Mouse (Mus musculus) spleen, embryonic (tissue): ENCODE data around the gene Wdr90.

Experiments used
- CTCF ChIA-PET: fragments of 350-600 bp; sonication (Branson Sonifier 250); formaldehyde crosslinking; loops from one replicate; lab custom pipeline; 2022; lab: Charles Lee

Gene Wdr90

DNA sequence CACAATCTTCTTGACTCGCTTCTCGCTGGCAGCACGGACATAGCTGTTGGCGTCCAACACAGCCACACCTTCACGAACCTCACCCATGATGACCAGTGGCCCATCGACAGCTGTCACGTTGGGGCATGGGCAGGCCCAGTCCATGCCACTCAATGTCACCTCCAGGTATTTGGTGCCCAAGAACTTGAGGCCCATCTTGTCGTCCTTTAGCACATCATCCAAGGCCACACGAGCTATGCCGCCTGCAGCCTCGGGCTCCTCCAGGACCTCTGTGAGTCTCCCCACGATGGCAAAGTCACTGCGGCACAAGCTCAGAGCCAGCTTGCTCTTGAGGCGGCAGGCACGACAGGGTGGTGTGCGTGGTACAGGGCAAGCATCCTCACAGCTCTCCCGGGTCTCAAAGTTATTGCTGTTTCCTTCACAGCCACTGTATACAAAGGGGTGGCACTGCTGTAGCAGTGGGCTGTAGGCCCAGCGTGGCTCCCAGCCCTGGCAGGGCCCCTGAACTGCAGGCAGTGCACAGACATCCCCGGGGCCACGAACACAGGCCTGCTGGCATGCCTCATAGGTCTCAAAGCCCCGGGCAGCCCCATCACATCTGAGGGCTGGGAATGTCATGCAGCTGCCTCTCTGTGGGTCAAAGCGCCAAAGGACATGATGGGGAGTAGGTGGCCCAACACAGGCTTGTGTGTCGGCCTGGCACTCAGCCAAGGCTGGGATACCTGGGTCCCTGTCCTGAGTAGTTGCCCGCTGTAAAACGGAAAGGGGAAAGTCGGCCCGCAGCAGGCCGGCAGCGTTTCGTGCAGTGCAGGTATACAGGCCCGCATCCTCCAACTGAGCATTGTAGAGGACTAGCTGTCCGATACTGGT is 16.7 kb upstream of the Wdr90 start:
- CTCF ChIA-PET = interaction anchor here (0.5 kb wide), 1 partner anchor 101 kb away, joined by 4 read pairs; no protein-coding TSS in a partner anchor

- CTCF ChIA-PET = no interaction called here
Observed at GRCm38 (mm10) chr17:25877025-25877424, 15.7 kb upstream of the Wdr90 start.

- CTCF ChIA-PET = no interaction called here
Observed at GRCm38 (mm10) chr17:25876347-25876915, 15.1 kb upstream of the Wdr90 start.

DNA sequence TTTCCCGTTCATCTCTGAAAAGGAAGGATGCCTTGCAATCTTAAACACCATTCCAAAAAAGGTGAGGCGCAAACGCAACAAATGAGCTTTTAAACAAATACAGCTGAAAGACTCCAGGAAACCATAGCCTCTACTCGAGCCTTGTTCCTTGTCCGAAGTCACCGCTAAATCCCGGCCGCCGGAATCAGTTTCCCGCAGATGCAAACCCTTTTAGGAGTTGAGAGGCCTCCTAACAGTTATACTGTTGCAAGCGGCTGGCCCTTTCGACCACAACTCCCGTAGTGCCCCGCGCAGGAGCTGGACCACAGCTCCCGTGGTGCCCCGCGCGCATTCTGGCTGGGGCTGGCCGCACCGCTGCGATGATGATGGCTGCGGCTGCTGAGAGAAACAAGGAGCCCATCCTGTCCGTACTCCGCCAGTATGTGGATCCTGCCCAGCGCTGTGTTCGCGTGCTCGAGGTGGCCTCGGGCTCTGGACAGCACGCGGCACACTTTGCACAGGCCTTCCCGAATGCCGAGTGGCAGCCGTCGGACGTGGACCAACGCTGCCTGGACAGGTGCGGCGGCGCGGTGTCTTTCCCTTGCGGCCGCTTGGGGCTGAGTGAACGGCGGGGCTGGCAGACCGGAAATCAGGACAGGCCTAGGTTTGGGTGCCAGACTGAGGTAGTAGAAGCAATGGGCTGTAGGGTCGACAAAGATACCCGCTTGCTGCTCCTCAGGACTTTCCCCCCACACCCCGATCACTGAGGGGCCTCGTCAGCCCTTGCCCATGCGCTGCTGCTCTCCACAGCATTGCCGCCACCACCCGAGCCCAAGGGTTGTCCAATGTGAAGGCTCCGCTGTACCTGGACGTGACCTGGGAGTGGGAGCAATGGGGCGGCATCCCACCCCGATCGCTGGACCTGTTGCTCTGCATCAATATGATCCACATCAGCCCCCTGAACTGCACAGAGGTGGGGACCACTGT is 14.2 kb upstream of the Wdr90 start:
- CTCF ChIA-PET = no interaction called here

DNA sequence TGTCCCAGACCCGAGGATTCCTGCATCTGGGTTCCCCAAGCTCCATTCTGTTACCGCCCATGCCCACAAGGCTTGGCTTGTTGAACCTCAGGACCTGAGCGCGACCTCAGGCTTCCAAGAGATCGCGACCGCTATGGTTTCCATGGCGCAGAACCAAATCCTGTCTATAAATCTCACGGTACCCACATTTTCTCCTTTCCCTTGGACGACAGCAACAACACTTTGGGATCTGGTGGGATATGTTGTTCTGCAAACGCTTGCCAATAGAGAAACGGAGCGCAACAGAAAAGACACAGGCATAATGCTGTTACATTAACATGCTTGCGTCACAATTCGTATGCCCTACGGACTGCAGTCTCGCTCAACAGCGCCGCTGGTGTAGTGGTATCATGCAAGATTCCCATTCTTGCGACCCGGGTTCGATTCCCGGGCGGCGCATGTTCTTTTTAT is 13.4 kb upstream of the Wdr90 start, which contains the start of gene Mettl26:
TSS of gene Mettl26 (plus strand) at position 354 of the 450 bp plus-strand sequence.
- CTCF ChIA-PET = no interaction called here

- CTCF ChIA-PET = interaction anchor here (0.7 kb wide), 1 partner anchor 389 kb away, joined by 5 read pairs; no protein-coding TSS in a partner anchor
Observed at GRCm38 (mm10) chr17:25874148-25874720, 12.9 kb upstream of the Wdr90 start.

GRCm38 (mm10) chr17:25873405-25874147 is 12.3 kb upstream of the Wdr90 start:
- CTCF ChIA-PET = interaction anchor here (0.7 kb wide), 1 partner anchor 390 kb away, joined by 5 read pairs; no protein-coding TSS in a partner anchor

GRCm38 (mm10) chr17:25872676-25873075 is 11.4 kb upstream of the Wdr90 start:
- CTCF ChIA-PET = no interaction called here

DNA sequence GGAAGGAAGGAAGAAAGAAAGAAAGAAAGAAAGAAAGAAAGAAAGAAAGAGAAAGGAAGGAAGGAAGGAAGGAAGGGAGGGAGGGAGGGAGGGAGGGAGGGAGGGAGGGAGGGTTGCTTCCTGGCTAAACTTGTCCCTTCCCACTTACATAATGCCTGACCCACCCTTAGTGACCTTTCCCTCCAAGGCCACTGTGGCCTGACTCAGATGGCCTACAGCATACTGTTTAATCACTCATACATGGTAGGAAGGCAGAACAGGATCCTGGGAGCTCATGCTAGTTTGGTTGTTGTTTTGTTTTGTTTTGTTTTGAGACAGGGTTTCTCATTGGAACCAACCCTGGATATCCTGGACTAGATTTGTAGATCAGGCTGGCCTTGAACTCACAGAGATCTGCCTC is 10.3 kb upstream of the Wdr90 start:
- CTCF ChIA-PET = interaction anchor here (0.9 kb wide), 1 partner anchor 114 kb away, joined by 3 read pairs; the partner anchor contains the start of gene Capn15

DNA sequence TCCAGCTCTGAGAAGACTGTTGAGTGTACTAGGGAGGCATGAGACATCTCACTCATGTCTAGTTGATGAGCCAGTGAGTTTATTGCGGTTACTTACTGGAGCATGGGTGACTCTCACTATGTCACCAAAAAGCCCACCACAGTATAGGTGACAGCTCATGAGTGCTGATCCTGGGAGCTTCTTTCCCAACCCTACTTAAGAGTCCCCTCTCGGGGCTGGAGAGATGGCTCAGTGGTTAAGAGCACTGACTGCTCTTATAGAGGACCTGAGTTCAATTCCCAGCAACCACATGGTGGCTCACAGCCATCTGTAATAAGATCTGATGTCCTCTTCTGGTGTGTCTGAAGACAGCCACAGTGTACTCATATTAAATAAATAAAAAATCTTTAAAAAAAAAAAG is 8.7 kb upstream of the Wdr90 start:
- CTCF ChIA-PET = interaction anchor here (0.6 to 0.8 kb wide), 2 partner anchors 25 to 35 kb away, joined by 3 to 4 read pairs; no protein-coding TSS in a partner anchor

DNA sequence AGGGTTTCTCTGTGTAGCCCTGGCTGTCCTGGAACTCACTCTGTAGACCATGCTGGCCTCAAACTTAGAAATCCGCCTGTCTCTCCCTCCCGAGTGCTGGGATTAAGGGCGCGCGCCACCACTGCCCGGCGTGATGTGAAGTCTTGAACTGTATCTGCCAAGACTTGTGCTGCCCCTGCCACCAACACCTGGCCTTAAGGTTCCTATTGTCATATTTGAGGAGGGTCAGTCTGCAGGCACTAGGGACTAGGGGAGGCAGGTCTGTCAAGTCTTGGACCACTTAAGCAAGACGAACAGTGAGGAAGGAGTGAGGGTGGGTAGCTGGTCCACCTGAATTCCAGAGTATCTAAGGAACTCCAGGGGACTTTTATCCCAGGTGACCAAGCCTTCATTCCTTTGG is 8.2 kb upstream of the Wdr90 start:
- CTCF ChIA-PET = interaction anchor here (1.0 kb wide), 1 partner anchor 139 kb away, joined by 3 read pairs; no protein-coding TSS in a partner anchor

DNA sequence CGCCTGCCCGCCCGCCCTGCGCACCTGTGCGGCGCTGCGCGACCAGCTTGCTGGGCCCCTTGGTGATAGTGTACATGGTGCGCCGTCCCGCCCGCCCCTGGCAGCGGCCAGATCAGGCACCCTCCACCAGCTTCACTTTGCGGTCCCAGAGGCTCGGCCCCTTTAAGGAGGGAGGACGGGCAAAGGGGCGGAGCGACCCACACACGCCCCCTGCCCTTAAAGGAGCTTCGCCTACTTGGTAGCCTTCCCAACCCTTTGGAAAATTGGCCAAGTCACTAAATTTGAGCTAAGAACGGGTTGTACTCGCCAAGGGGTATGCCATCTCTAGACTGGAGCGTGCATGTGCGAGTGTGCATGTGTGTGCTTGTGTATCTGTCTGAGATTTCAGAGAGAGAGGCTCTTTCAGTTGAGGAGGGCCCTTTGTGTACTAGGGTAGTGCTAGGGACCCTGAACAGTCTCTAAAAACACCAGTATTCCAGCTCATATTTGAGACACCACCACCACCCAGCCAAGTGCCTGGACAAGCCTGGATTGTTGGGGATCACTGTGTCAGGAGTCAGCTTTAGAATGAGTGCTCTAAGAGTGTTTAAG is 7.4 kb upstream of the Wdr90 start, which contains the start of gene Mcrip2:
TSS of gene Mcrip2 (minus strand) at position 164 of the 591 bp plus-strand sequence.
- CTCF ChIA-PET = interaction anchor here (0.6 to 1.0 kb wide), 2 partner anchors 25 to 140 kb away, joined by 3 to 4 read pairs; no protein-coding TSS in a partner anchor

DNA sequence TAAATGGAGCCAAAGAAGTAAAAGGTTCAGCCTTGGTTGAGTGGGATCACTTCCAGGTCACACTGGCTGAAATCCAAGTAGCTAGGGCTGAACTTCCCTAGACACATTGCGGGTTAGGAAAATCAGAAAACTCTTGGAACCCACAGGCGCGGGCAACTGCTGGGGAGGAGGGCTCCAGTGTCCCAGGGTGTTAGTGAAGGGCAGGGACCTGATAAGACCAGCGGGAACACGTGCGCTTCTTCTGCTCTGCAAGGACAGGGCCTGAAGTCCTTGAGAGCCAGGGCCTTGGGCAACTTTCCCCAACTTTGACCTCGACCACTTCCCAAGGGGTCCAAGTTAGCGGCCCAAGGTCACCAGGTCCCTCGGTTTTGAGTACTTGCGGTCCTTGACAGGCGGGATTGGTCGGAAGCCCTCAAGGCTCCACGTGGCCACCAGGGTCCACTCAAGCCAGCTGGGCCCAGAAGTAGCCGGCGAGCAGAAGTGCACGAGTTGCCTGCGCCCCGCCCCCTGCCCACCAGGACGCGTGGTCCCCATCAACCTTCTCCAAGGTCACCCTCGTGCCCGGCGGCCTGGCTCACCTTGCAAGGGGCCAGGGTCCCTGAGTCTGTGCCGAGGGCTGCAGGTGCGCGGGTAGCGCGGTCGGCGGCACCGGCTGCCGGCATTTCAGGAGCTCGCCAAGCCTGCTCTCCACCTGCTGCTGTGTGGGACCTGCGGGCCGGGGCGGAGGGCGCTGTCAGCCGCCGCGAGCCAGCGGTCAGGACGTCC is 6.7 kb upstream of the Wdr90 start:
- CTCF ChIA-PET = interaction anchor here (0.6 to 1.0 kb wide), 2 partner anchors 24 to 141 kb away, joined by 3 to 4 read pairs; no protein-coding TSS in a partner anchor

- CTCF ChIA-PET = no interaction called here
Observed at GRCm38 (mm10) chr17:25867509-25867835, 6.2 kb upstream of the Wdr90 start.

DNA sequence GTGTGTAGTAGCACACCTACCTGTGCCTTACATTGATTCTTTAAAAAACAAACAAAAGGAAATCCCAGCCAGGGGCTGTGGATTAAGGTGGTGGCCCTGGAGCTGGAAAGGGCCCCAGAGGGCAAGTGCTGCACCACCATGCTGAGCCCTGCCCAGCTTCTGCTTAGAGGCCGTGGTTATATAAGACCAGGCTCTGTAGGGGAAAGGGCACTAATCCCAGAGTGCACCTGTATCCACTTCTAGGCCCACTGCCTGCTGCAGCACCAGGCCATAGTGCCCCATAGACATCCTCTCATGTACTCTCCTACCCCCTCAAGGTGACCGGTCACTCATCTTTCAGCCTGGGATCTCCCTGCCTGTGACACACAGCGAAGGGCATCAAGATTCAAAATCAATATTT is 4.9 kb upstream of the Wdr90 start:
- CTCF ChIA-PET = no interaction called here

DNA sequence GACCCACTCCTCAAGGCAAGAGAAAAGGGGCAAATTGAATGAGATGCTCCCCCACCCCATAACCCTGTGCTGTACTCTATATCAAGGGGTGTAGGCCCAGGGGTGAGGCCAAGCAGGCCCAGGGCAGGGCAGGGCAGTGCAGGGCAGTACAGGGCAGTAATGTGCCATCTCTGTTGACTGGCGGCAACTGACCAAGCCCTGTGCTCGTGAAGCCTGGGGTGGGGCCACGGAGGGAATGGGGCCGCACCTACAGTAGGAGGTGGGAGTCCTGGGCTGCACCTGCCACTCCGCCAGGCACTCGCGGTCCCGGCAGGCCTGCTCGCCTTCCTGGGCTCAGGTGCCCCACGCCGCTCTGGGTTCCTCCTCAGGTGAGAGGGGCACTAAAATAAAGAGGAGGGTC is 4.0 kb upstream of the Wdr90 start:
- CTCF ChIA-PET = no interaction called here

- CTCF ChIA-PET = interaction anchor here (0.7 kb wide), 1 partner anchor 231 kb away, joined by 3 read pairs; the partner anchor contains the start of gene Nme4
Observed at GRCm38 (mm10) chr17:25864311-25864710, 3.0 kb upstream of the Wdr90 start.

DNA sequence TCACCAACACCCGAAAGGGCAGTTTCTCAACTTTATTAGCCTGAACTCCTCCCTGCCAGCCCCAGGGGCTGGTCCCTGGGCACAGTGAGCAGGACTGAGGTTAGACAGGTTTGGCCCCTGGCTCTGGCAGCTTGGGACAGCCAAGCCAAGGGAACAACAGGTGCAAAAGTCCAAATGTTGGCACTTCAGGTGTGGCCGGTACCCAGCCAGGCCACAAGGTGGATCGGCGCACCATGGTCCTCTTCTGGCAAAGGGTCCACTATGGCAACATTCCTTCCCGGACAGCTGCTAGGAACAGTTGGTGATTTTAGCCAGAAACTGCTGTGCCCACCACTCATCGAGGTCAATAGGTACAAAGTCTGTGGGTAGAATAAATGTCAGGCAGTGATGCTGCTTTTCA is 2.4 kb upstream of the Wdr90 start:
- CTCF ChIA-PET = interaction anchor here (0.7 kb wide), 1 partner anchor 232 kb away, joined by 3 read pairs; the partner anchor contains the start of gene Nme4
